ENCODE assay signal across 8 mouse cellular contexts in genomic region chr4:103313587-103314525, GRCm38 (mm10). TPM values are rescaled to one million over a fixed set of nuclear protein-coding genes. Genes with fewer than 3 reads are reported as not detected.
DNase-seq lines count a peak whose midpoint lies in the region; ATAC-seq and TF ChIP-seq lines count a peak whose summit lies in the region.

Gene Oma1, plus strand, starts transcription at chr4:103313812.

- TF ChIP-seq CTCF in bone marrow macrophage, adult 2 months (IDR thresholded peaks at IDR 0.05; ENCODE audit: low read depth, low read length): peak; percentile 78
- peak; percentile 86 for TF ChIP-seq CTCF in embryonic fibroblast, embryonic 13.5 days (IDR thresholded peaks at IDR 0.05; ENCODE audit: borderline replicate concordance, insufficient read depth, low read length)

- peak within 1 kb of the TSS; percentile 86 for H3K27ac ChIP-seq in bone marrow macrophage, adult 2 months (ENCODE audit: insufficient read depth, low read depth, low read length)
- peak within 1 kb of the TSS; percentile 48 for H3K27ac ChIP-seq in embryonic fibroblast, embryonic 13.5 days (ENCODE audit: insufficient read depth, low read length)
- peak within 1 kb of the TSS; percentile 93 for H3K27ac ChIP-seq in kidney, embryonic 14.5 days (ENCODE audit: low read depth, low read length)
- peak within 1 kb of the TSS; percentile 97 for H3K27ac ChIP-seq in limb, embryonic 15.5 days

- ATAC-seq in kidney, embryonic 14.5 days (ENCODE audit: low FRiP score, low TSS enrichment): peak; percentile 99
- peak; percentile 99 for ATAC-seq in limb, embryonic 15.5 days (ENCODE audit: insufficient number of reproducible peaks, low FRiP score, low TSS enrichment, low read depth)

- DNase-seq in A20 (ENCODE audit: low read depth, low spot score): peak; percentile 97
- DNase-seq in heart, adult 9 months (ENCODE audit: low spot score in 2 of 2): peak; percentile 97 to 98
- peak; percentile 77 to 91 for DNase-seq in monocyte, adult 2 months (ENCODE audit: low read depth in 1 of 2, low spot score in 2 of 2)
- DNase-seq in spleen, postnatal 36 days (ENCODE audit: low spot score in 2 of 2): peak; percentile 95 to 96

- H3K4me2 ChIP-seq in kidney, embryonic 14.5 days (replicated peaks; ENCODE audit: low read depth, low read length): peak within 1 kb of the TSS; percentile 58
- H3K4me2 ChIP-seq in limb, embryonic 15.5 days: peak within 1 kb of the TSS; percentile 59

- TF ChIP-seq POLR2A in bone marrow macrophage, adult 2 months (IDR thresholded peaks at IDR 0.05; ENCODE audit: borderline replicate concordance, low read depth, low read length): peak; percentile 7; the same call in 1 of the 2 replicates
- peak; percentile 81 for TF ChIP-seq POLR2A in embryonic fibroblast, embryonic 13.5 days (IDR thresholded peaks at IDR 0.05; ENCODE audit: low read depth, low read length)

- H3K4me1 ChIP-seq in bone marrow macrophage, adult 2 months (ENCODE audit: control insufficient read depth, insufficient read depth, low read length): peaks cover 18% of the 10 kb centered on the region
- 0 out of 2 replicates have a peak, but pooled peaks cover 1% of the 10 kb centered on the region for H3K4me1 ChIP-seq in embryonic fibroblast, embryonic 13.5 days (ENCODE audit: control insufficient read depth, insufficient read depth, low read length)
- H3K4me1 ChIP-seq in kidney, embryonic 14.5 days (ENCODE audit: control insufficient read depth, insufficient read depth, low read length): 0 out of 2 replicates have a peak, but pooled peaks cover 4% of the 10 kb centered on the region
- peaks cover 9% of the 10 kb centered on the region for H3K4me1 ChIP-seq in limb, embryonic 15.5 days

- peak within 1 kb of the TSS; percentile 94 for H3K4me3 ChIP-seq in bone marrow macrophage, adult 2 months (ENCODE audit: insufficient read depth, low read length)
- H3K4me3 ChIP-seq in embryonic fibroblast, embryonic 13.5 days (ENCODE audit: insufficient read depth, low read length): peak within 1 kb of the TSS; percentile 53
- peak within 1 kb of the TSS; percentile 70 for H3K4me3 ChIP-seq in kidney, embryonic 14.5 days (ENCODE audit: low read length)
- peak within 1 kb of the TSS; percentile 68 for H3K4me3 ChIP-seq in limb, embryonic 15.5 days

- no peaks in the 10 kb centered on the region for H3K36me3 ChIP-seq in kidney, embryonic 14.5 days (ENCODE audit: control insufficient read depth, insufficient read depth, low read length)
- H3K36me3 ChIP-seq in limb, embryonic 15.5 days: no peaks in the 10 kb centered on the region

- under 1% methylated on average over 60 of the region's 61 CpGs for WGBS in kidney, embryonic 14.5 days
- WGBS in limb, embryonic 15.5 days: under 1% methylated on average over 61 of the region's 61 CpGs

- H3K9ac ChIP-seq in kidney, embryonic 14.5 days (ENCODE audit: low read depth, low read length): peak within 1 kb of the TSS; percentile 79
- peak within 1 kb of the TSS; percentile 62 for H3K9ac ChIP-seq in limb, embryonic 15.5 days

- no peaks in the 10 kb centered on the region for H3K27me3 ChIP-seq in kidney, embryonic 14.5 days (ENCODE audit: control insufficient read depth, insufficient read depth, low read length)
- H3K27me3 ChIP-seq in limb, embryonic 15.5 days: no peaks in the 10 kb centered on the region

- H3K9me3 ChIP-seq in kidney, embryonic 14.5 days (ENCODE audit: control insufficient read depth, low read length): no peaks in the 10 kb centered on the region
- H3K9me3 ChIP-seq in limb, embryonic 15.5 days: no peaks in the 10 kb centered on the region

RNA-seq across cellular contexts. Expression of gene Oma1, which starts in this region (rescaled TPM):
- polyA plus RNA-seq in bone marrow macrophage, adult 2 months (2012; ENCODE audit: insufficient read depth, insufficient read length, missing spikeins): 19.9 and 20.3 TPM in 2 replicates
- polyA plus RNA-seq in embryonic fibroblast, embryonic 13.5 days (2011; ENCODE audit: insufficient read length, low read depth, missing spikeins): 15.4 and 17.1 TPM in 2 replicates
- polyA plus RNA-seq in kidney, embryonic 14.5 days (2014; fragmentation: Nextera tagmentation; extraction: Ambion mirVana): 20.2 and 24.3 TPM in 2 replicates
- 14.1 and 18.6 TPM in 2 replicates for polyA plus RNA-seq in limb, embryonic 15.5 days (2015; fragmentation: Nextera tagmentation; extraction: Ambion mirVana)

Comparison
In these comparisons a context has a peak if more than half of its experiments do, and no peak if none do; other contexts are left out.
1. Peak in every context shown above with its lines: DNase-seq, ATAC-seq, H3K4me3 ChIP-seq and H3K27ac ChIP-seq.